Mouse (Mus musculus) hindbrain, embryonic 16.5 days (tissue): Measurements from ENCODE around the gene Fam57a. TPM values are rescaled to one million over a fixed set of nuclear protein-coding genes. Genes with fewer than 3 reads are reported as not detected.

ENCODE experiments used
- ATAC-seq: fragments of 200-750 bp; cut with Nextera tagmentation; 2 replicates; pipeline ENCODE4 v1.8.0; 2017; ENCODE audit warnings: moderate TSS enrichment, moderate library complexity
- H3K27ac ChIP-seq: fragments of 300-500 bp; sonication (generic); 2 replicates; pipeline ENCODE4 v1.5.1; 2014; ENCODE audit warnings: low read depth, mild to moderate bottlenecking, control low read depth, low read length, moderate library complexity
- H3K27me3 ChIP-seq: fragments of 300-500 bp; sonication (generic); replicated peaks from 2 replicates; pipeline ENCODE4 v1.6.1; 2014; ENCODE audit warnings: low read length; ENCODE audit not compliant: control insufficient read depth, insufficient read depth
- H3K36me3 ChIP-seq: fragments of 300-500 bp; sonication (generic); 2 replicates; pipeline ENCODE4 v1.6.1; 2014; ENCODE audit warnings: mild to moderate bottlenecking, low read length, moderate library complexity, mixed read lengths; ENCODE audit not compliant: control insufficient read depth, insufficient read depth
- H3K4me1 ChIP-seq: fragments of 300-500 bp; sonication (generic); 2 replicates; pipeline ENCODE4 v1.6.1; 2014; ENCODE audit warnings: low read depth, low read length; ENCODE audit not compliant: control insufficient read depth, insufficient read depth
- H3K4me2 ChIP-seq: fragments of 300-500 bp; sonication (generic); 2 replicates; pipeline ENCODE4 v1.6.1; 2014; ENCODE audit warnings: mild to moderate bottlenecking, low read length, control low read depth, moderate library complexity
- H3K4me3 ChIP-seq: fragments of 300-500 bp; sonication (generic); 2 replicates; pipeline ENCODE4 v1.5.1; 2014; ENCODE audit warnings: mild to moderate bottlenecking, low read length, control low read depth, moderate library complexity
- H3K9ac ChIP-seq: fragments of 300-500 bp; sonication (generic); 2 replicates; pipeline ENCODE4 v1.6.1; 2014; ENCODE audit warnings: low read depth, mild to moderate bottlenecking, control low read depth, low read length, moderate library complexity
- H3K9me3 ChIP-seq: fragments of 300-500 bp; sonication (generic); 2 replicates; pipeline ENCODE4 v1.6.1; 2014; ENCODE audit warnings: mild to moderate bottlenecking, low read length, moderate library complexity; ENCODE audit not compliant: control insufficient read depth
- WGBS: fragments of 180-500 bp; shearing (Covaris S2); extraction: QIAGEN DNeasy Blood & Tissue Kit; methylation state at CpG from one replicate; pipeline ENCODE4 v1.1.7; 2014; 5-methylcytosine and 5-hydroxymethylcytosine counted together
- polyA plus RNA-seq: library from polyadenylated mRNA; unstranded; fragments of >200 nt; fragmentation: Nextera tagmentation; extraction: Ambion mirVana; gene quantifications from 2 replicates; pipeline ENCODE4 v1.2.1, GENCODE M21; 2015

The Fam57a gene
- polyA plus RNA-seq, 1 experiment from 2014 or later: 24.8 TPM

DNA sequence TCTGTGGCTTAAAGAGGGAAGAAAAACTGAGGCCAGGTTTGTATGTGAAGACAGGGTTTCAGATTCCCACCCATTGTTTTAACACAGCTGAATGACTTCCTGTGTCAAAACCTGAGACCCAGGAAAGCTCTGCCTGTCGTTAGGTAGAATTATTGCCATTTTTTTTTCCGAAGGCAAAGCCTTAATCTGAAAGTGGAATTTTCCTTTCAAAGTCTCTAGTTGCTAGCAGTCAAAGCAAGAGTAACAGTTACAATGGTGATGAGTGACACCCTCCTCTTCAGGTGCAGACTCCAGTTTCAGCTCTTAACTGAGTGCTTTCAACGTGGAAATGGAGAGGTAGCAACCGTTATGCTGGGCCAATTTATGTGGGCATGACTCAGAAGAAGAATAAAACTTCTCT lies 28.5 kb upstream of the Fam57a start:
- no peak overlapping the region for H3K4me3 ChIP-seq
- no peaks in the 10 kb centered on the region; the same call in 1 of the 2 replicates for H3K36me3 ChIP-seq
- H3K4me1 ChIP-seq: peaks cover 17% of the 10 kb centered on the region
- H3K9ac ChIP-seq: no peak overlapping the region
- no peaks in the 10 kb centered on the region for H3K9me3 ChIP-seq
- H3K4me2 ChIP-seq: no peak overlapping the region
- WGBS: 76% methylated on average over 4 of the region's 4 CpGs
- no peak overlapping the region for H3K27ac ChIP-seq
- no peaks in the 10 kb centered on the region for H3K27me3 ChIP-seq
- no peak for ATAC-seq

DNA sequence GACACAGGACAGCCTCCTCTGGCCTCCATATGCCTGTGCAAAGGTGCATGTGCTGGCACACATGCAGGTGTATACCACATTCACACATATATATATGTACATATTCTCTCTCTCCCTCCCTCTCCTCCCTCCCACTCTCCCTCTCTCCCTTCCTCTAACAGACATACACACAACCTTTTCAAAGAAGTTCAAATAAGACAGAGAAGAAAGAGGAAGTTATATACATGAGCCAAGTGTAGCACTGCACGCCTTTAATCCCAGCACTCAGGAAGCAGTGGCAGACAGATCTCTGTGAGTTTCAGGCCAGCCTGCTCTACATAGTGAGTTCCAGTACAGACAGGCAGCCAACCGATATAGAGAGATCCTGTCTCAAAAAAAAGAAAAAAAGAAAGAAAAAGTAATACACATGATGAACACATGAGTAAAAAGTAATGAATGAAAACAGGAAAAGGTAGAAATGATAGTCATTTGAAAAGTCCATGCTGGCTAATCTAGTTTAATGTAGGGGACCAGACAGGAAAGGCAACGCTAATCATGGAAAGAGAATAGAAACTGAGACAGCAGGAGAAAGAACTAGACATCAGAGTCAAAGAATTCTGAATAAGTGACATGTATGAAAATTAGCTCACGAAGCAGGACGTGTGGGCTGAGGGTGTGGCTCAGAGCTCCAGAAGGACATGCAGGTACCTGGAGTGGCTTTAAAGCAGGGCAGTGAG lies 26.1 kb upstream of the Fam57a start:
- H3K36me3 ChIP-seq: peaks cover 7% of the 10 kb centered on the region
- no peaks in the 10 kb centered on the region for H3K9me3 ChIP-seq
- no peak for ATAC-seq
- H3K27ac ChIP-seq: no peak overlapping the region
- H3K9ac ChIP-seq: no peak overlapping the region
- WGBS: 90% methylated on average over 5 of the region's 5 CpGs
- no peak overlapping the region for H3K4me3 ChIP-seq
- H3K4me2 ChIP-seq: no peak overlapping the region
- peaks cover 9% of the 10 kb centered on the region for H3K4me1 ChIP-seq
- H3K27me3 ChIP-seq: no peaks in the 10 kb centered on the region

DNA sequence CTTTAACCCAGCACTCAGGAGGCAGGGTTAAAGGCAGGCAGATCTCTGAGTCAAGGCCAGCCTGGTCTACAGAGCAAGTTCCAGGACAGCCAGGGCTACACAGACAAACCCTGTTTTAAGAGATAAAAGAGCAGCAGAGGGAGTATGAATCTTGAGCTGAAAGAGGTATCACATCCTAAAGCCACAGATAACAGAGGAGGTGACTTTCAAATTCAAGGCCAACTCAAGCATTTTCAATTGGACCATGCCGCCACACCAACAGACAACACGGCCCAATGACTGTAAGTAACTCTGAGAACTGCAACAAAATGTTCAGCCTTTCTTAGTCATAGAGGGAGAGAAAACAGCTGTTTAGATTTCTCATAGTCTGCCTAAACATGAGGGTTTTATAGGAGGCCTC lies 25.3 kb upstream of the Fam57a start:
- Histone ChIP-seq H3K27ac (no peak overlapping the region), H3K4me2 (no peak overlapping the region), H3K36me3 (peaks cover 9% of the 10 kb centered on the region), H3K9ac (no peak overlapping the region), H3K27me3 (no peaks in the 10 kb centered on the region), H3K9me3 (no peaks in the 10 kb centered on the region), H3K4me3 (no peak overlapping the region), H3K4me1 (0 out of 2 replicates have a peak, but pooled peaks cover 2% of the 10 kb centered on the region)
- 94% methylated on average over 2 of the region's 2 CpGs for WGBS
- no peak for ATAC-seq

DNA sequence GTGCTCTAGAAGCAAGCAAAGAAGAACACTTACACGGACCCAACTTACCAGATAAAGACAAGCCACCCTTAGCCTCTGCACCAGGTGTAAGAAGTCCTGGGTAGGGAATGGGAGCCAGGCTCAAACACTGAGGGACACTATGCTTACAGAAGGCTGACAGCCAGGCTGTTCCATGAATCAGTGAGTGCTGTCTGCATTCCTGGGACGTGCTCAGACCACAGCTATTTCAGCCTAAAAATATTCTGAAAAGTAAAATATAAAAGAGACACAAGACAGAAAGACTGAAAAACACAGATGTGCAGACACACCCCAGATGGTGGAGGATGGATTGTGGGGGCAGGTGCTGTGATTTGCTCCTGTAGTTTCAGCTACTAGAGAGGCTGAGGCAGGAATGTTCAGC lies 24.6 kb upstream of the Fam57a start:
- H3K9me3 ChIP-seq: no peaks in the 10 kb centered on the region
- H3K4me3 ChIP-seq: no peak overlapping the region
- H3K9ac ChIP-seq: no peak overlapping the region
- no peak for ATAC-seq
- H3K27me3 ChIP-seq: no peaks in the 10 kb centered on the region
- 88% methylated on average over 2 of the region's 2 CpGs for WGBS
- H3K27ac ChIP-seq: no peak overlapping the region
- H3K4me1 ChIP-seq: no peaks in the 10 kb centered on the region
- H3K4me2 ChIP-seq: no peak overlapping the region
- H3K36me3 ChIP-seq: peaks cover 9% of the 10 kb centered on the region

DNA sequence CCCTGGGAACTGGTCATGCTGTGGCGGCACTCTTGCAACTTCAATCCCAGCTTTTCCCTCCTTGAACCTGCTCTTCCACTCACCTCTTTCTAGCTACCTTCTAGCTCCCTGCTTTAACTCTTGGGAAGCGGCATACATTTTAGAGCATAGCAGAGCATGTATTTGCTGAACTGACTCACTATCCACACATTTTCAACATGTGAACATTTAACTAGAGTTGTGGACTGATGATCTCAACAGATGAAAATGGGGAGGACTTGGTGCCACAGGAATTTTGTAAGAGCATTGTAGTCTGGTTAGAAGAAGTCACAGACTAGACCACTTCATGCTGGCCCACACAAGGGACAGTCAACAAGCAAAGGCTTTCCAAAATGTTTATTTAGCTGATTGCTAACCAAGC lies 21.1 kb upstream of the Fam57a start:
- Histone ChIP-seq H3K4me3 (no peak overlapping the region), H3K9me3 (no peaks in the 10 kb centered on the region), H3K27me3 (no peaks in the 10 kb centered on the region), H3K9ac (no peak overlapping the region), H3K36me3 (peaks cover 18% of the 10 kb centered on the region), H3K4me1 (no peaks in the 10 kb centered on the region), H3K4me2 (no peak overlapping the region), H3K27ac (no peak overlapping the region)
- WGBS: 88% methylated on average over 2 of the region's 2 CpGs
- ATAC-seq: no peak

DNA sequence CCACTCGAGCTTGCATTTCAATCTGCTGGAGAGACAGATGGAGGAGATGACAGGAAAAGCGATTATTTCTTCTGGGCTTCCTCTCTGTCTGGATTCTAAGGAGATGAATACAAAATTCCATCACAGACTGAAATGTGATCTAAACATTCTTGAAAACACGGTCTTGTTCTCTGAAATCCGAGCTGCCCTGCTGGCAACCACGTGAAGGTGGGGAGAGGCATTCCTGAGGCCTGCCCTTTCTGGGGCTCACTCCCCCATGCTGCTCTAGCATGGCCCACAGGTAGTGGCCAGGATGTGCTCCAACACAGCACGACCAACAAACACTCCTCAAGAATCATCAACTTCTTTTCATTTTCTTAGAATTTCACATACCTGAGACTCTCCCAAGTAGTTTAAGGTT lies 19.2 kb upstream of the Fam57a start:
- Histone ChIP-seq H3K27ac (no peak overlapping the region), H3K4me3 (no peak overlapping the region), H3K9me3 (no peaks in the 10 kb centered on the region), H3K4me1 (no peaks in the 10 kb centered on the region), H3K9ac (no peak overlapping the region), H3K27me3 (no peaks in the 10 kb centered on the region), H3K36me3 (peaks cover 24% of the 10 kb centered on the region), H3K4me2 (no peak overlapping the region)
- WGBS: 70% methylated on average over 6 of the region's 6 CpGs
- no peak for ATAC-seq

DNA sequence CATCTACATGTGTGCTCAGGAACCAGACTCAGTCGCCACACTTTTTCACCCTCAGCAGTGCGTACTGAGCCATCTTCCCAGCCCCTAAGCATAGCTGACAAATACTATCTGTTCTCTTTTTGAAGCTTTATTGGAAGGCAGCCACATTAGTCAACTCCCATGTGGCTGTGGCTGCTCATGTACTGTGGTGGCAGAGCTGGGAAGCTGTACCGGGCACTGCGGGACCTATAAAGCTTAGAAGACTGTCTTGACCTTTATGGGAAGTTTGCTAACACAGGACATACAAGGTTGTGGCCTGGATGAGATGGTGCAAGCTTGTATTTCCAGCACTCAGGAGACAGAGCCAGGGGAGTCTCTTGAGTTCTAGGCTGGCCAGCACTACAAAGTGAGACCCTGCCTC lies 12.8 kb upstream of the Fam57a start:
- WGBS: 91% methylated on average over 4 of the region's 4 CpGs
- no peaks in the 10 kb centered on the region for H3K9me3 ChIP-seq
- H3K36me3 ChIP-seq: peaks cover 11% of the 10 kb centered on the region
- no peak overlapping the region for H3K27ac ChIP-seq
- H3K4me3 ChIP-seq: no peak overlapping the region
- no peak overlapping the region for H3K4me2 ChIP-seq
- H3K27me3 ChIP-seq: no peaks in the 10 kb centered on the region
- no peaks in the 10 kb centered on the region for H3K4me1 ChIP-seq
- H3K9ac ChIP-seq: no peak overlapping the region
- ATAC-seq: no peak

DNA sequence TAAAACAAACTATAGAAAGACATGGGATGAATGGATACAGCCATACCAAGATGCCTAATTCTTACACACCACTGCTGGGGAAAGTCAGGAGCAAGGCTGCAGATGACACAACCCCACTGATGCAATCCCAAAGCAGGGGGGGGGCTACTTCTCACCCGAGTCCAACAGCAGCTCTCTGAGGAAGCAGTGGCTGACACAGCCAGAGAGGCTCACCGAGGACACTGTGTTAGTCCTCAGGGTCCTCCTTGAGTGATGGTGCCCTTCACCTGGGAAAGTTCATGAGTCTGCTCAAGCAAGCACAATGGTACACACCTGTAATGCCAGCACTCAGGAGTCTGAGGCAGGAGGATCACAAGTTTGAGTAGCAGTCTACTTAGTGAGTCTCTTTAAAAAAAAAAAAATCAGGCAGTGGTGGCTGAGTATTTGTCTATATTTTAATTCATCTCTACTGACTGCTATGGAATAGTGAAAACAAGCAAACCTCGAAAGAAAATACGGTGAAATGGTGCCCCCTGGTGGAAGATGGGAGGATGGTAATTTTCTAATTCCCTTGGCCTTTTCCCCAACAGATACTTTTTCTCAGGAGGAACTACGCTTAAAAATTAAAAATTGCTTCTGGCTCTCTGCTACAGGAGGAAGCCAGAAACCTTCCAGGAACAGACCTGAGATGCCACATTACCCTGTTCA lies 12.2 kb upstream of the Fam57a start:
- Histone ChIP-seq H3K4me2 (no peak overlapping the region), H3K9ac (no peak overlapping the region), H3K9me3 (no peaks in the 10 kb centered on the region), H3K36me3 (peaks cover 11% of the 10 kb centered on the region), H3K4me3 (no peak overlapping the region), H3K27ac (no peak overlapping the region), H3K4me1 (no peaks in the 10 kb centered on the region), H3K27me3 (no peaks in the 10 kb centered on the region)
- 36% methylated on average over 5 of the region's 5 CpGs for WGBS
- ATAC-seq: no peak; the same call in 1 of the 2 replicates

DNA sequence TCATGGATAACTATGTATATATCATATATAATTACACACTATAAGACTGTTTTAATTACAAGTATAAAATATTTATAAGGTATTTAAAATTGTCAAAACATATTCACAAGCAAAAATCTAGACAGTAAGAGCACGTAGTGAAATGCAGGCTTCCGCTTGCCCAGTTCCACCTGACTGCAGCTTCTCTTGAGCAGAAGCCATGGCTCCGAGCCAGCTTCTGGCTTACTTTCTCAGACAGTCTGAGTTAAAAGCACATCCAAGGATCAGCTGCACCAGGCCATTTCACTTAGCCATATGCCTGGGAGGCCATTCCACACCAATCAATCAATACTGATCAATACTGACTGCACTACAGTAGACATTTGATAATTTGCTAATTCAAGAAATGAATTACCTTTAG lies 10.5 kb upstream of the Fam57a start:
- H3K27ac ChIP-seq: no peak overlapping the region
- no peak overlapping the region for H3K4me3 ChIP-seq
- no peaks in the 10 kb centered on the region; the same call in 1 of the 2 replicates for H3K36me3 ChIP-seq
- ATAC-seq: no peak
- no peaks in the 10 kb centered on the region for H3K4me1 ChIP-seq
- H3K27me3 ChIP-seq: no peaks in the 10 kb centered on the region
- no peaks in the 10 kb centered on the region for H3K9me3 ChIP-seq
- no peak overlapping the region for H3K4me2 ChIP-seq
- H3K9ac ChIP-seq: no peak overlapping the region
- WGBS: 71% methylated on average over 3 of the region's 3 CpGs
